Mouse (Mus musculus) cortical plate, adult 2 months (tissue): Measurements from ENCODE around the gene Ceacam1.

Source experiments
- CTCF ChIP-seq: fragments of 200-500 bp; IDR thresholded peaks from 2 replicates; pipeline ENCODE4 v1.5.1; 2011; ENCODE audit warnings: mild to moderate bottlenecking, control low read depth, low read length; ENCODE audit not compliant: insufficient read depth; ENCODE audit errors: extremely low read depth
- POLR2A ChIP-seq: fragments of 200-500 bp; IDR thresholded peaks from 2 replicates; pipeline ENCODE4 v1.6.1; 2011; ENCODE audit warnings: mild to moderate bottlenecking, low read length, control low read depth; ENCODE audit not compliant: insufficient read depth; ENCODE audit errors: extremely low read depth

DNA sequence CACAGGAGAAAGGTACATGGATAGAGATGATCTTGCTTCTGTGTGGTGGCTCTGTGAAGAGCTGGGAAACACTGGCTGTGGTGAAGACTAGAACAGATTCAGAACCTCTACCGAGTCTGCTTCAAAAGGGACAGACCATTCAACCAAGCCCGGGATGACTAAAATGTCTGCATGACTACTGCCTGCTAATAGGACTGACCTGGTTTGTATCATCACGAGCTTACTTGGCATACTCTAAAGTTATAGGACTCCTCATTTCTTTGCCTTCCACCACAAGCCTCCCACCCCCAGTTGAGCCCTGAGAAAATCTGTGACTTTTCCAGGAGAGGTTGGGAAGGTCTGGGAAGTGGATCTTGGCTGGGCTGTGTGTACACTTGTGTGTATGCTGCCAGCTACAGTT lies 65.5 kb downstream of the Ceacam1 start:
- TF ChIP-seq POLR2A = no peak
- TF ChIP-seq CTCF = no peak
